Mouse (Mus musculus): ENCODE data around the gene Gm20379. TPM values are rescaled to one million over a fixed set of nuclear protein-coding genes. Genes with fewer than 3 reads are reported as not detected.
A peak's percentile ranks its signal among the peaks of the same experiment; 100 is the strongest.

The Gm20379 gene
- total RNA-seq, 2 experiments from 2014 or later = not detected

- DNase-seq (ENCODE audit: low spot score in 2 of 2) = no peak
These were observed 26.5 kb downstream of the Gm20379 start for GRCm38 (mm10) chr13:92332103-92332879.

GRCm38 (mm10) chr13:92336857-92337256 is 31.1 kb downstream of the Gm20379 start:
- no peak for DNase-seq (ENCODE audit: low spot score in 2 of 2)

- DNase-seq (ENCODE audit: low spot score in 2 of 2) = no peak
These were observed 32.1 kb downstream of the Gm20379 start for GRCm38 (mm10) chr13:92337773-92338462.

- no peak for DNase-seq (ENCODE audit: low spot score in 2 of 2)
These were observed 34.0 kb downstream of the Gm20379 start for GRCm38 (mm10) chr13:92339787-92340186.

- no peak for DNase-seq (ENCODE audit: low spot score in 2 of 2)
These were observed 38.3 kb downstream of the Gm20379 start for GRCm38 (mm10) chr13:92344033-92344432.

GRCm38 (mm10) chr13:92346338-92346737 is 40.6 kb downstream of the Gm20379 start:
- no peak for DNase-seq (ENCODE audit: low spot score in 2 of 2)

- DNase-seq (ENCODE audit: low spot score in 2 of 2) = no peak
These were observed 45.3 kb downstream of the Gm20379 start for GRCm38 (mm10) chr13:92351100-92351499.

GRCm38 (mm10) chr13:92353956-92354355 is 48.2 kb downstream of the Gm20379 start:
- DNase-seq (ENCODE audit: low spot score in 2 of 2) = no peak

GRCm38 (mm10) chr13:92354456-92355271 is 48.9 kb downstream of the Gm20379 start, which contains the start of the genes Dhfr and Msh3:
Gene Dhfr, plus strand, starts transcription at chr13:92354726.
Gene Msh3, minus strand, starts transcription at chr13:92355003.
- DNase-seq (ENCODE audit: low spot score in 2 of 2) = peak; percentile 95 to 96

GRCm38 (mm10) chr13:92355272-92355643 is 49.5 kb downstream of the Gm20379 start:
- no peak for DNase-seq (ENCODE audit: low spot score in 2 of 2)

GRCm38 (mm10) chr13:92356376-92356775 is 50.6 kb downstream of the Gm20379 start:
- DNase-seq (ENCODE audit: low spot score in 2 of 2) = no peak

Other genes with a start within 250 kb of the Gm20379 start
- gene Rasgrf2, start 174.3 kb upstream of the Gm20379 start, total RNA-seq (2021) = 100 to 1,000 TPM; 214 to 247 TPM
- 1 to 10 TPM; 1.3 to 1.5 TPM for gene Dhfr, start 48.7 kb downstream of the Gm20379 start, total RNA-seq (2021)
- 10 to 100 TPM; 21.7 to 22.3 TPM for gene Msh3, start 49.0 kb downstream of the Gm20379 start, total RNA-seq (2021)
- gene Ankrd34b, start 119.9 kb downstream of the Gm20379 start, total RNA-seq (2021) = 10 to 100 TPM; 21.6 to 24.0 TPM
- 10 to 100 TPM; 10.6 to 11.8 TPM for gene Fam151b, start 178.0 kb downstream of the Gm20379 start, total RNA-seq (2021)
- 10 to 100 TPM; 14.0 to 18.0 TPM for gene Zfyve16, start 224.9 kb downstream of the Gm20379 start, total RNA-seq (2021)